Mouse (Mus musculus) midbrain, postnatal 0 days (tissue): ENCODE results near the gene Olfr512. TPM values are rescaled to one million over a fixed set of nuclear protein-coding genes. Genes with fewer than 3 reads are reported as not detected.

ENCODE experiments used
- ATAC-seq: fragments of 200-750 bp; cut with Nextera tagmentation; 2 replicates; pipeline ENCODE4 v1.8.0; 2017; ENCODE audit warnings: moderate number of reproducible peaks, mild to moderate bottlenecking, moderate TSS enrichment, moderate library complexity; ENCODE audit not compliant: low FRiP score
- DNase-seq: peaks from one replicate; pipeline ENCODE4 v3.0.0-alpha.2; 2015; ENCODE audit warnings: low spot score
- H3K27ac ChIP-seq: fragments of 300-500 bp; sonication (generic); 2 replicates; pipeline ENCODE4 v1.5.1; 2014; ENCODE audit warnings: low read depth, mild to moderate bottlenecking, low read length, mixed read lengths
- H3K27me3 ChIP-seq: fragments of 300-500 bp; sonication (generic); 2 replicates; pipeline ENCODE4 v1.6.1; 2014; ENCODE audit warnings: low read length, control low read depth, mixed read lengths; ENCODE audit not compliant: insufficient read depth
- H3K36me3 ChIP-seq: fragments of 300-500 bp; sonication (generic); 2 replicates; pipeline ENCODE4 v1.6.1; 2014; ENCODE audit warnings: low read length, control low read depth, mixed read lengths; ENCODE audit not compliant: insufficient read depth
- H3K4me1 ChIP-seq: fragments of 300-500 bp; sonication (generic); 2 replicates; pipeline ENCODE4 v1.6.1; 2014; ENCODE audit warnings: mild to moderate bottlenecking, control low read depth, antibody characterized with exemption, low read length, mixed read lengths; ENCODE audit not compliant: insufficient read depth
- H3K4me2 ChIP-seq: fragments of 300-500 bp; sonication (generic); 2 replicates; pipeline ENCODE4 v1.6.1; 2014; ENCODE audit warnings: low read depth, mild to moderate bottlenecking, low read length, mixed read lengths; ENCODE audit not compliant: poor library complexity, severe bottlenecking
- H3K4me3 ChIP-seq: fragments of 300-500 bp; sonication (generic); 2 replicates; pipeline ENCODE4 v1.5.1; 2014; ENCODE audit warnings: low read depth, mild to moderate bottlenecking, low read length, moderate library complexity
- H3K9ac ChIP-seq: fragments of 300-500 bp; sonication (generic); replicated peaks from 2 replicates; pipeline ENCODE4 v1.6.1; 2014; ENCODE audit warnings: mild to moderate bottlenecking, low read length, moderate library complexity, mixed read lengths; ENCODE audit not compliant: poor library complexity, severe bottlenecking
- H3K9me3 ChIP-seq: fragments of 300-500 bp; sonication (generic); 2 replicates; pipeline ENCODE4 v1.6.1; 2016; ENCODE audit warnings: low read length, control low read depth
- CTCF ChIP-seq: IDR thresholded peaks from 2 replicates; pipeline ENCODE4 v1.5.1; 2016; ENCODE audit warnings: antibody characterized with exemption, mild to moderate bottlenecking
- WGBS: fragments of 180-500 bp; shearing (Covaris S2); extraction: QIAGEN DNeasy Blood & Tissue Kit; methylation state at CpG from one replicate; pipeline ENCODE4 v1.1.7; 2014; 5-methylcytosine and 5-hydroxymethylcytosine counted together
- polyA plus RNA-seq: library from polyadenylated mRNA; unstranded; fragments of >200 nt; fragmentation: Nextera tagmentation; extraction: Ambion mirVana; gene quantifications from 2 replicates; pipeline ENCODE4 v1.2.1, GENCODE M21; 2015
- total RNA-seq: library from RNA; depleted of rRNA; stranded (reverse); fragments of >200 nt; gene quantifications from 2 replicates; pipeline ENCODE4 v1.2.3, GENCODE M21; 2014; rRNA removed

Gene Olfr512
- total RNA-seq (not detected in 2 replicates), polyA plus RNA-seq (not detected in 2 replicates)

GRCm38 (mm10) chr7:108713020-108713419 lies at the start of gene Olfr512:
TSS of gene Olfr512 (plus strand) at chr7:108713320.
- TF ChIP-seq CTCF: no peak
- H3K4me1 ChIP-seq: no peaks in the 10 kb centered on the region
- H3K9ac ChIP-seq: no peak within 1 kb of the TSS
- ATAC-seq: no peak
- H3K4me3 ChIP-seq: no peak within 1 kb of the TSS
- H3K36me3 ChIP-seq: no peaks in the 10 kb centered on the region
- no peak within 1 kb of the TSS for H3K4me2 ChIP-seq
- H3K9me3 ChIP-seq: no peaks in the 10 kb centered on the region
- H3K27ac ChIP-seq: no peak within 1 kb of the TSS
- H3K27me3 ChIP-seq: no peaks in the 10 kb centered on the region
- DNase-seq: no peak

GRCm38 (mm10) chr7:108666118-108666517 lies 47.0 kb upstream of the Olfr512 start, which contains the start of gene Olfr510:
TSS of gene Olfr510 (plus strand) at chr7:108666418.
- DNase-seq (no peak), ATAC-seq (no peak)
- TF ChIP-seq CTCF: no peak
- H3K4me2 ChIP-seq: no peak within 1 kb of the TSS
- no peaks in the 10 kb centered on the region for H3K9me3 ChIP-seq
- no peak within 1 kb of the TSS for H3K9ac ChIP-seq
- H3K27ac ChIP-seq: no peak within 1 kb of the TSS
- no peaks in the 10 kb centered on the region for H3K27me3 ChIP-seq
- no peak within 1 kb of the TSS for H3K4me3 ChIP-seq
- no peaks in the 10 kb centered on the region for H3K36me3 ChIP-seq
- 84% methylated on average over 1 of the region's 1 CpGs for WGBS
- no peaks in the 10 kb centered on the region for H3K4me1 ChIP-seq

- Histone ChIP-seq H3K27ac (no peak overlapping the region), H3K4me3 (no peak overlapping the region), H3K9ac (no peak overlapping the region), H3K4me2 (no peak overlapping the region), H3K4me1 (no peaks in the 10 kb centered on the region), H3K36me3 (no peaks in the 10 kb centered on the region), H3K9me3 (0 out of 2 replicates have a peak, but pooled peaks cover 3% of the 10 kb centered on the region), H3K27me3 (no peaks in the 10 kb centered on the region)
- TF ChIP-seq CTCF: no peak
- WGBS: 73% methylated on average over 1 of the region's 1 CpGs
- DNase-seq (no peak), ATAC-seq (no peak)
These were observed 42.1 kb upstream of the Olfr512 start for GRCm38 (mm10) chr7:108671058-108671457.

DNA sequence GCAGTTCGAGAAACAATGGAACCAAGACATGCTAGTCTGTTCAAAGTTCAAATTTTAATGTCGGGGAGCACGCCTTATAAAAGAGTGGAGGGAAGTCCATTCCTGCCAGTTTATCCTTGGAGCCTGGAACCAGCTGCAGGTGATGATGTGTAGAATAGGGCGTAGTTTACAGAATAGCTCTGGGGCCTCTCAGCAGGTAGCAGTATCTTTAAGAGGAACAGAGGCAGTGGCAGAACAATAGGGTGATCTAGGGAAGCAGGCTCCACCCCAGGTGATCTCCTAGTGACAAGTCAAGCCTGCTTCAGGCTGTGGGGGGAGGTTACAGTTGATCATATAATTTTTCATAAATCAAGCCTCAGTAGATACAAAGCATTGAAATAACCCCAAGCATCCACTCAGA lies 34.2 kb upstream of the Olfr512 start:
- ATAC-seq (no peak), DNase-seq (no peak)
- Histone ChIP-seq H3K9ac (no peak overlapping the region), H3K27me3 (no peaks in the 10 kb centered on the region), H3K36me3 (no peaks in the 10 kb centered on the region), H3K27ac (no peak overlapping the region), H3K9me3 (0 out of 2 replicates have a peak, but pooled peaks cover 3% of the 10 kb centered on the region), H3K4me2 (no peak overlapping the region), H3K4me1 (no peaks in the 10 kb centered on the region), H3K4me3 (no peak overlapping the region)
- no peak for TF ChIP-seq CTCF
- WGBS: 88% methylated on average over 4 of the region's 4 CpGs

DNA sequence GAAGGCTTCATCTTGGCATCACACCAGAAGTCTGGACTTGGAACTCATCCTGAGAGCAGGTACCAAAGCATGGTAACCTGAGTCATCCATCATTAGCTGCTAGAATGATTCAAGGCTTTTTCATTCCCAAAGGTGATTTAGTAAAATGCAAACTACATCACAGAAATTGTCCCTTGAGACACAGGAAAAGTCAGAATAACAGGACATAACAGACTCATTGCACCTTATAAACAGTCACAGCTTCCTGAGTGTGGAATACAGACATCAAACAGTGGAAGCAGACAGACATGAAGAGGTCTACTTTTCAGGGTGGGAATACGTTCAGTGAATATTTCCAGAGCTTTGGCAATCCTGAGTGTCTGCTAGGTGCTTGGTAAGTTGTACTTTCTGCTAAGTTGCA lies 37.6 kb downstream of the Olfr512 start, which contains the start of gene Olfr513:
TSS of gene Olfr513 (plus strand) at position 301 of the 400 bp plus-strand sequence.
- DNase-seq (peak; percentile 0), ATAC-seq (no peak)
- Histone ChIP-seq H3K9me3 (no peaks in the 10 kb centered on the region), H3K36me3 (no peaks in the 10 kb centered on the region), H3K9ac (no peak within 1 kb of the TSS), H3K27me3 (no peaks in the 10 kb centered on the region), H3K4me2 (no peak within 1 kb of the TSS), H3K4me3 (no peak within 1 kb of the TSS), H3K4me1 (no peaks in the 10 kb centered on the region), H3K27ac (no peak within 1 kb of the TSS)
- 67% methylated on average over 1 of the region's 1 CpGs for WGBS
- TF ChIP-seq CTCF: no peak

- Histone ChIP-seq H3K4me2 (no peak overlapping the region), H3K9ac (no peak overlapping the region), H3K27me3 (no peaks in the 10 kb centered on the region), H3K27ac (no peak overlapping the region), H3K9me3 (no peaks in the 10 kb centered on the region), H3K4me3 (no peak overlapping the region), H3K4me1 (no peaks in the 10 kb centered on the region), H3K36me3 (no peaks in the 10 kb centered on the region)
- no peak for DNase-seq
- no peak for ATAC-seq
- WGBS: 31% methylated on average over 3 of the region's 3 CpGs
- TF ChIP-seq CTCF: no peak
These were observed 47.3 kb downstream of the Olfr512 start for GRCm38 (mm10) chr7:108760411-108760810.

Other genes with a start within 250 kb of the Olfr512 start
- not detected in 2 replicates for gene Olfr498, start 248.0 kb upstream of the Olfr512 start, total RNA-seq
- gene Olfr498, start 248.0 kb upstream of the Olfr512 start, polyA plus RNA-seq: not detected in 2 replicates
- not detected in 2 replicates for gene Olfr502, start 188.3 kb upstream of the Olfr512 start, total RNA-seq
- not detected in 2 replicates for gene Olfr502, start 188.3 kb upstream of the Olfr512 start, polyA plus RNA-seq
- not detected in 2 replicates for gene Olfr503, start 168.8 kb upstream of the Olfr512 start, total RNA-seq
- not detected in 2 replicates for gene Olfr503, start 168.8 kb upstream of the Olfr512 start, polyA plus RNA-seq
- gene Olfr504, start 147.5 kb upstream of the Olfr512 start, total RNA-seq: not detected in 2 replicates
- not detected in 2 replicates for gene Olfr504, start 147.5 kb upstream of the Olfr512 start, polyA plus RNA-seq
- gene Olfr506, start 102.5 kb upstream of the Olfr512 start, total RNA-seq: not detected in 2 replicates
- gene Olfr506, start 102.5 kb upstream of the Olfr512 start, polyA plus RNA-seq: not detected in 2 replicates
- gene Olfr507, start 91.5 kb upstream of the Olfr512 start, total RNA-seq: not detected in 2 replicates
- gene Olfr507, start 91.5 kb upstream of the Olfr512 start, polyA plus RNA-seq: not detected in 2 replicates
- not detected in 2 replicates for gene Olfr508, start 83.3 kb upstream of the Olfr512 start, total RNA-seq
- gene Olfr508, start 83.3 kb upstream of the Olfr512 start, polyA plus RNA-seq: not detected in 2 replicates
- 0.05 TPM in 1 of 2 replicates, not detected in the other for gene Olfr509, start 61.4 kb upstream of the Olfr512 start, total RNA-seq
- gene Olfr509, start 61.4 kb upstream of the Olfr512 start, polyA plus RNA-seq: not detected in 2 replicates
- not detected in 2 replicates for gene Olfr510, start 46.9 kb upstream of the Olfr512 start, total RNA-seq
- gene Olfr510, start 46.9 kb upstream of the Olfr512 start, polyA plus RNA-seq: not detected in 2 replicates
- gene Olfr513, start 37.7 kb downstream of the Olfr512 start, total RNA-seq: not detected in 2 replicates
- not detected in 2 replicates for gene Olfr513, start 37.7 kb downstream of the Olfr512 start, polyA plus RNA-seq
- not detected in 2 replicates for gene Olfr514, start 112.7 kb downstream of the Olfr512 start, total RNA-seq
- not detected in 2 replicates for gene Olfr514, start 112.7 kb downstream of the Olfr512 start, polyA plus RNA-seq
- gene Olfr516, start 137.2 kb downstream of the Olfr512 start, total RNA-seq: not detected in 2 replicates
- not detected in 2 replicates for gene Olfr516, start 137.2 kb downstream of the Olfr512 start, polyA plus RNA-seq
- not detected in 2 replicates for gene Olfr517, start 159.1 kb downstream of the Olfr512 start, total RNA-seq
- gene Olfr517, start 159.1 kb downstream of the Olfr512 start, polyA plus RNA-seq: not detected in 2 replicates
- not detected in 2 replicates for gene Olfr518, start 171.7 kb downstream of the Olfr512 start, total RNA-seq
- gene Olfr518, start 171.7 kb downstream of the Olfr512 start, polyA plus RNA-seq: not detected in 2 replicates
- gene Olfr519, start 181.1 kb downstream of the Olfr512 start, total RNA-seq: not detected in 2 replicates
- not detected in 2 replicates for gene Olfr519, start 181.1 kb downstream of the Olfr512 start, polyA plus RNA-seq
- 0.22 TPM in 1 of 2 replicates, not detected in the other for gene Nlrp10, start 216.9 kb downstream of the Olfr512 start, total RNA-seq
- gene Nlrp10, start 216.9 kb downstream of the Olfr512 start, polyA plus RNA-seq: not detected in 2 replicates
- gene Eif3f, start 221.1 kb downstream of the Olfr512 start, total RNA-seq: 121 TPM in 2 replicates
- gene Eif3f, start 221.1 kb downstream of the Olfr512 start, polyA plus RNA-seq: 73.9 and 77.8 TPM in 2 replicates
- gene Tub, start 237.0 kb downstream of the Olfr512 start, total RNA-seq: 159 and 207 TPM in 2 replicates
- 42.8 and 44.3 TPM in 2 replicates for gene Tub, start 237.0 kb downstream of the Olfr512 start, polyA plus RNA-seq